Mouse (Mus musculus) limb, embryonic 12.5 days (tissue): ENCODE data around the gene Nup153. TPM values are rescaled to one million over a fixed set of nuclear protein-coding genes. Genes with fewer than 3 reads are reported as not detected.

ENCODE experiments used
- ATAC-seq: fragments of 200-750 bp; cut with Nextera tagmentation; 2 replicates; pipeline ENCODE4 v1.8.0; 2017; ENCODE audit warnings: low read depth, moderate TSS enrichment; ENCODE audit not compliant: insufficient number of reproducible peaks, insufficient read depth, low FRiP score, low TSS enrichment
- H3K27ac ChIP-seq: fragments of 300-500 bp; sonication (generic); 2 replicates; pipeline ENCODE4 v1.5.1; 2016; ENCODE audit warnings: mild to moderate bottlenecking, moderate library complexity
- H3K27me3 ChIP-seq: fragments of 300-500 bp; sonication (generic); 2 replicates; pipeline ENCODE4 v1.6.1; 2016; ENCODE audit warnings: mild to moderate bottlenecking, moderate library complexity
- H3K36me3 ChIP-seq: fragments of 300-500 bp; sonication (generic); 2 replicates; pipeline ENCODE4 v1.6.1; 2016; ENCODE audit warnings: mild to moderate bottlenecking, moderate library complexity
- H3K4me1 ChIP-seq: fragments of 300-500 bp; sonication (generic); replicated peaks from 2 replicates; pipeline ENCODE4 v1.6.1; 2016
- H3K4me2 ChIP-seq: fragments of 300-500 bp; sonication (generic); 2 replicates; pipeline ENCODE4 v1.6.1; 2016; ENCODE audit warnings: mild to moderate bottlenecking, moderate library complexity
- H3K4me3 ChIP-seq: fragments of 300-500 bp; sonication (generic); replicated peaks from 2 replicates; pipeline ENCODE4 v1.5.1; 2016; ENCODE audit warnings: mild to moderate bottlenecking
- H3K9ac ChIP-seq: fragments of 300-500 bp; sonication (generic); replicated peaks from 2 replicates; pipeline ENCODE4 v1.6.1; 2016; ENCODE audit warnings: mild to moderate bottlenecking, moderate library complexity
- H3K9me3 ChIP-seq: fragments of 300-500 bp; sonication (generic); 2 replicates; pipeline ENCODE4 v1.6.1; 2016; ENCODE audit warnings: mild to moderate bottlenecking, moderate library complexity
- WGBS: fragments of 180-500 bp; shearing (Covaris S2); methylation state at CpG from one replicate; pipeline ENCODE4 v1.1.7; 2016; 5-methylcytosine and 5-hydroxymethylcytosine counted together
- polyA plus RNA-seq: library from polyadenylated mRNA; unstranded; fragments of >200 nt; fragmentation: Nextera tagmentation; extraction: Ambion mirVana; gene quantifications from 2 replicates; pipeline ENCODE4 v1.2.1, GENCODE M21; 2016

Gene Nup153
- 40.6 and 41.0 TPM in 2 replicates for polyA plus RNA-seq

GRCm38 (mm10) chr13:46727837-46728268 lies at the start of gene Nup153:
Nup153 (minus strand) TSS chr13:46727940.
- Histone ChIP-seq H3K27me3 (no peaks in the 10 kb centered on the region), H3K4me3 (peak within 1 kb of the TSS; percentile 99), H3K27ac (peak within 1 kb of the TSS; percentile 97), H3K9ac (peak within 1 kb of the TSS; percentile 96), H3K9me3 (no peaks in the 10 kb centered on the region), H3K4me2 (peak within 1 kb of the TSS; percentile 73), H3K36me3 (no peaks in the 10 kb centered on the region), H3K4me1 (peaks cover 12% of the 10 kb centered on the region)
- ATAC-seq, result peak; percentile 86
- WGBS, result under 1% methylated on average over 44 of the region's 51 CpGs

GRCm38 (mm10) chr13:46777461-46777860 lies 49.7 kb upstream of the Nup153 start:
- Histone ChIP-seq H3K27me3 (no peaks in the 10 kb centered on the region), H3K4me3 (no peak overlapping the region), H3K9me3 (no peaks in the 10 kb centered on the region), H3K9ac (no peak overlapping the region), H3K36me3 (peaks cover 44% of the 10 kb centered on the region), H3K4me2 (no peak overlapping the region), H3K4me1 (peaks cover 10% of the 10 kb centered on the region), H3K27ac (no peak overlapping the region)
- ATAC-seq, result no peak
- WGBS, result 92% methylated on average over 3 of the region's 3 CpGs

- Histone ChIP-seq H3K27ac (no peak overlapping the region), H3K4me1 (peaks cover 10% of the 10 kb centered on the region), H3K9me3 (no peaks in the 10 kb centered on the region), H3K4me2 (no peak overlapping the region), H3K9ac (no peak overlapping the region), H3K4me3 (no peak overlapping the region), H3K36me3 (peaks cover 48% of the 10 kb centered on the region), H3K27me3 (no peaks in the 10 kb centered on the region)
- 78% methylated on average over 14 of the region's 14 CpGs for WGBS
- ATAC-seq, result no peak
These were observed 49.0 kb upstream of the Nup153 start for GRCm38 (mm10) chr13:46776636-46777305.

GRCm38 (mm10) chr13:46774998-46775397 lies 47.3 kb upstream of the Nup153 start:
- Histone ChIP-seq H3K4me2 (no peak overlapping the region), H3K9me3 (no peaks in the 10 kb centered on the region), H3K36me3 (peaks cover 62% of the 10 kb centered on the region), H3K9ac (no peak overlapping the region), H3K4me1 (peaks cover 4% of the 10 kb centered on the region), H3K27ac (no peak overlapping the region), H3K27me3 (no peaks in the 10 kb centered on the region), H3K4me3 (no peak overlapping the region)
- 88% methylated on average over 5 of the region's 5 CpGs for WGBS
- ATAC-seq, result no peak

- 96% methylated on average over 13 of the region's 13 CpGs for whole genome bisulfite sequencing
- no peak overlapping the region for H3K4me3 ChIP-seq
- ATAC-seq, result no peak
- H3K9ac ChIP-seq, result no peak overlapping the region
- no peak overlapping the region for H3K27ac ChIP-seq
- H3K9me3 ChIP-seq, result no peaks in the 10 kb centered on the region
- peaks cover 80% of the 10 kb centered on the region for H3K36me3 ChIP-seq
- no peaks in the 10 kb centered on the region for H3K27me3 ChIP-seq
- H3K4me1 ChIP-seq, result no peaks in the 10 kb centered on the region
- no peak overlapping the region for H3K4me2 ChIP-seq
These were observed 44.8 kb upstream of the Nup153 start for GRCm38 (mm10) chr13:46772581-46772980.

- H3K4me2 ChIP-seq, result no peak overlapping the region
- 87% methylated on average over 2 of the region's 2 CpGs for WGBS
- H3K4me1 ChIP-seq, result no peaks in the 10 kb centered on the region
- H3K4me3 ChIP-seq, result no peak overlapping the region
- H3K36me3 ChIP-seq, result peaks cover 82% of the 10 kb centered on the region
- no peak for ATAC-seq
- H3K27me3 ChIP-seq, result no peaks in the 10 kb centered on the region
- no peak overlapping the region for H3K9ac ChIP-seq
- H3K27ac ChIP-seq, result no peak overlapping the region
- H3K9me3 ChIP-seq, result no peaks in the 10 kb centered on the region
These were observed 37.6 kb upstream of the Nup153 start for GRCm38 (mm10) chr13:46765361-46765760.

- no peak overlapping the region for H3K4me3 ChIP-seq
- no peaks in the 10 kb centered on the region for H3K9me3 ChIP-seq
- no peak overlapping the region for H3K27ac ChIP-seq
- ATAC-seq, result no peak
- H3K9ac ChIP-seq, result no peak overlapping the region
- H3K27me3 ChIP-seq, result no peaks in the 10 kb centered on the region
- peaks cover 74% of the 10 kb centered on the region for H3K36me3 ChIP-seq
- H3K4me2 ChIP-seq, result no peak overlapping the region
- 91% methylated on average over 9 of the region's 9 CpGs for WGBS
- H3K4me1 ChIP-seq, result no peaks in the 10 kb centered on the region
These were observed 35.5 kb upstream of the Nup153 start for GRCm38 (mm10) chr13:46763210-46763609.

GRCm38 (mm10) chr13:46760921-46761320 lies 33.2 kb upstream of the Nup153 start:
- no peaks in the 10 kb centered on the region for H3K27me3 ChIP-seq
- H3K27ac ChIP-seq, result no peak overlapping the region
- H3K4me3 ChIP-seq, result no peak overlapping the region
- no peak for ATAC-seq
- no peaks in the 10 kb centered on the region for H3K4me1 ChIP-seq
- H3K9ac ChIP-seq, result no peak overlapping the region
- H3K4me2 ChIP-seq, result no peak overlapping the region
- peaks cover 64% of the 10 kb centered on the region for H3K36me3 ChIP-seq
- no peaks in the 10 kb centered on the region for H3K9me3 ChIP-seq
- 54% methylated on average over 6 of the region's 6 CpGs for WGBS

- H3K27ac ChIP-seq, result no peak overlapping the region
- no peaks in the 10 kb centered on the region for H3K27me3 ChIP-seq
- no peak overlapping the region for H3K4me3 ChIP-seq
- H3K4me2 ChIP-seq, result no peak overlapping the region
- WGBS, result 86% methylated on average over 8 of the region's 8 CpGs
- no peaks in the 10 kb centered on the region for H3K4me1 ChIP-seq
- H3K9ac ChIP-seq, result no peak overlapping the region
- no peak for ATAC-seq
- peaks cover 56% of the 10 kb centered on the region for H3K36me3 ChIP-seq
- no peaks in the 10 kb centered on the region for H3K9me3 ChIP-seq
These were observed 31.6 kb upstream of the Nup153 start for GRCm38 (mm10) chr13:46759281-46759809.

GRCm38 (mm10) chr13:46758627-46759026 lies 30.9 kb upstream of the Nup153 start:
- H3K4me3 ChIP-seq, result no peak overlapping the region
- H3K27me3 ChIP-seq, result no peaks in the 10 kb centered on the region
- WGBS, result 96% methylated on average over 13 of the region's 13 CpGs
- H3K4me2 ChIP-seq, result no peak overlapping the region
- ATAC-seq, result no peak
- H3K9ac ChIP-seq, result no peak overlapping the region
- no peak overlapping the region for H3K27ac ChIP-seq
- H3K36me3 ChIP-seq, result peaks cover 50% of the 10 kb centered on the region
- H3K4me1 ChIP-seq, result no peaks in the 10 kb centered on the region
- no peaks in the 10 kb centered on the region for H3K9me3 ChIP-seq

- no peak for ATAC-seq
- Histone ChIP-seq H3K9ac (no peak overlapping the region), H3K4me2 (no peak overlapping the region), H3K27me3 (no peaks in the 10 kb centered on the region), H3K27ac (no peak overlapping the region), H3K4me3 (no peak overlapping the region), H3K9me3 (no peaks in the 10 kb centered on the region), H3K36me3 (peaks cover 45% of the 10 kb centered on the region), H3K4me1 (no peaks in the 10 kb centered on the region)
- 89% methylated on average over 7 of the region's 7 CpGs for WGBS
These were observed 30.2 kb upstream of the Nup153 start for GRCm38 (mm10) chr13:46757946-46758345.

GRCm38 (mm10) chr13:46753294-46753693 lies 25.6 kb upstream of the Nup153 start:
- Histone ChIP-seq H3K36me3 (peaks cover 41% of the 10 kb centered on the region), H3K9me3 (no peaks in the 10 kb centered on the region), H3K4me2 (no peak overlapping the region), H3K27ac (no peak overlapping the region), H3K4me1 (no peaks in the 10 kb centered on the region), H3K4me3 (no peak overlapping the region), H3K27me3 (no peaks in the 10 kb centered on the region), H3K9ac (no peak overlapping the region)
- 85% methylated on average over 5 of the region's 5 CpGs for WGBS
- no peak for ATAC-seq
